Mouse (Mus musculus): ENCODE measurements around the gene Tgfa.

Gene Tgfa

DNA sequence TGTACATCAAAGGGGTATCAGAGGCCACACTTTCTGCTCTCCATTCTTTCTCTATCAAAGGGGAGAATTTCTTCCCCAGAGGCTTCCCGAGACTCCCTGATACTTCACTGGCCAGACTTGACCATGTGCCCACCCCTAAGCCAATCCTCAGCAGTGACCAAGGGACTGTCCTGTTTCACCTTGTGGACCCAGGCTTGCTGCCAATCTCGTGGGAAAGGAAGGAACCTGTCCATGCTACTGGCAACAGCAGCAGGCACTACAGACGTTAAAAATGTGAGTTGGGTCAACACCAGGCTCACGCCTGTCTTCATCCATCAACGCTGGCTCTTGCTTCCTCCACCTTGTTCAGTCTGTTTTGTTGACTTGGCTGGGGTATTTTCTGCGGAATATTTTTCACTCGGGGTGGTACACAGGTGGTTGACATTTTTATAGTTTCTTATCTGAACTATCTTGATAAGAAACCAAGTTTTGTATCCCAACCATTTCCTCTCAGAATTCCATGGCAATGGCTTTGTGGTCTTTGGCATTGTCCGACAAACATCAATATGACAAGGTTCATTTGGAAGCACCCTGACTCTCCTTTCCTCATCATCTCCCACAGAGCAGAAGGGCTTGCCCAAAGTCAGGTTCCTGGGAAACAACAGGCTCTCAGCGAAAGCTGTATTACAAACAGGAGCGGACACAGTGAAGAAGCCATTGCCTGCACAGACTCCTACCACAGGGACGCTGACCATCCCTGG, 6.1 kb upstream of the Tgfa start:
- no peak for DNase-seq (ENCODE audit: low spot score)

DNA sequence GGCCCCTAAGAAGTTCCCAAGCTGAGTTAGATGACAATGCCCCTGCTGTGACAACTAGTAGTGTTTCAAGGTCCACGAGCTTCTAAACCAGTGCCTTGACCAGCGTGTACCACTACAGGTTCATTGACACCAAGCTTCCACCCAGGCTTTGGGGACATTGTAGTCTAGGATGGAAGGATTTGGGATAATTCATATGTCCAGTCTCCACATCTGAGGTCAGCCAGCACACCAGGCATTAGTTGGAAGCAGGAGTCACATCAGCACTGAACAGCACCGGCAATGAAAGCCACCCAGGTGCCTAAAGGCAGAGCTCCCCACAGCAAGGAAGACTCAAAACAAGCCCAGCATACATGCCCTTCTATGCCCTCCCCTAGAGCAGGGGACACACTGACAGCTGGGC, 4.4 kb upstream of the Tgfa start:
- DNase-seq (ENCODE audit: low spot score), result no peak

DNA sequence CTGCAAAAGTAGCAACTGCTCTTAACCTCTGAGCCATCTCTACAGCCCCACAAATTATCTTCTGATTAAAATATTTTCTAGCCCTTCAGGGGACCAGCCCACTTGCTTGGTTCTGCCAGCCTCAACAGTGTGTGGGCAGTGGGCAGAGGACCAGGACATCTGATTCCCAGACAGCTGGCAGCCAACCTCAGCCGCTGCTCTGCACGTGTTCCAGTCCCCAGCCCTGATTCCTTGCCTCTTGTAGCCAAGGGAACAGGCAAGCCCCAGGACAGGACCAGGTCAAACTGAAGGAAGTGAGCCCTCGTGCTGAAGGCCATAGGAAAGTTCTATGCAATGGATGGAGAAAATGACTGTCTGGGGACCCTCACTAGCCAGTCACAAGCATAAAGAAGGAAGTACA, 2.0 kb upstream of the Tgfa start:
- no peak for DNase-seq (ENCODE audit: low spot score)

DNA sequence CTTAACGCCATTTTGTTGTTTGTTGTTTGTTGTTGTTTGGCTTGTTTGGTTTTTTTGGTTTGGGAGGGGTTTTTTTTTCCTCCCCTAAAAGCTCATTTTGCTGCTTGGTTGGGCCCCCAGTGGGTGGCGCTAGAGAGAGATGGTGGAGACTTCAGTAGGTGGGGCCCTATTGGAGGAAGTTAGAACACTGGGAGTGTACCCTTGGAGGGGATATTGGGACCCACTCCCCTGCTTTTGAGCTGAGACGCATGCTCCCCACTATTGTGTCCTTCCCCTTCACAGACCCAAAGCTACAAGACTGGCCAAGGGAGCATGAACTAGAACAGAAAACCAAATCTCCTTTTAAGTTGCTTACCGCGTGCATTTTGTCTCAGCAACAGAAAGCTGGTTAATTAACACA, 1.1 kb upstream of the Tgfa start:
- DNase-seq (ENCODE audit: low spot score), result peak; percentile 65

DNA sequence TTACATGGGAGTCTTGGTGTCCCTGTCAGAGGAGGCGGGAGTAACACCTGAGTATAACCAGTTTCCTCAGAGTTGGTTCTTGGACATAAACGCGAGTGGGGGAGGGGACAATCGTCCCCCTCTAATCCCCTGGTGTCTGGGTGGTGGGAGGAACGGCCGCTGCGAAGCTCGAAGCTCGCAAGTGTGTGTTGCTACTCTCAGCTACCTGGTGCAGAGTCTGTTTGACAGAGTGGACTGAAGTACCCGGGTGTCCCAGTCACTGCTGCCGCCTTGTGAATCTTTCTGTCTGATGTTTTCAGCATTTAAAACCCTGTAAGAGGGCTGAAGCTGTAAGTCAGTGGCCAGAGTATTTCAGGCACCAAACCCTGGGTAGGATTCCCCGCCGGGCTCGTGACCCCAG, 1.0 kb downstream of the Tgfa start:
- DNase-seq (ENCODE audit: low spot score), result no peak

DNA sequence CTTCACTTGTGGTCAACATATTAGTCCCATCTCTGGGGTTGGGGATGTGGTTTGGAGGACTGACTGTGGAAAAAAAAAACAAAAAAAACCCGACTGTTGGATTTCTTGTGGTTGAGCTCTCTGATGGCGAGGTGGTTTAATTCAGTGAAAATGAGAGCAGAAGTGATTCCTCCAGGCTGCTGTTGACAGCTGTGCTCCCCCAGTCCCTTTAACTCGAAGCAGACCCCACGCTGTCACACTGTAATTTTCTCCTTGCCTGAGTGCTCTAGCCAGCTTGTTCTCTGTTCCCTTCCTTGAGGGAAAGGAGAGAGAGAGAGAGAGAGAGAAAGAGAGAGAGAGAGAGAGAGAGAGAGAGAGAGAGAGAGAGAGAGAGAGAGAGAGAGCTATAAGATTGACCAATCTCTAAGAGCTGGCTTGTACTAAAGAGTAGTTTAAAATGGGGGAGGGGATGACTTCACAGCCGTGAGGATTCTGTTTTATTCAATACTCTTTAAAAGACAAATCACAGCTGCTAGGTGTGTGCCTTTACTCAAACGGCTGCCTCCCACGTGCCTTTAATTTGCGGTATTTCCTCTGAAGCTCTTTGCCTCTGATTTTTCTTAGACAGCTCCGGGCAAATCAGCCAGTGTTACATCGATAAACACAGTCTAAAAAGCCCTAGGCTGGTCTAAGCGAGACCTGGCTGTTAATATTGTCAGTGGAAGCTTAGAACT, 2.3 kb downstream of the Tgfa start:
- DNase-seq (ENCODE audit: low spot score), result no peak

DNA sequence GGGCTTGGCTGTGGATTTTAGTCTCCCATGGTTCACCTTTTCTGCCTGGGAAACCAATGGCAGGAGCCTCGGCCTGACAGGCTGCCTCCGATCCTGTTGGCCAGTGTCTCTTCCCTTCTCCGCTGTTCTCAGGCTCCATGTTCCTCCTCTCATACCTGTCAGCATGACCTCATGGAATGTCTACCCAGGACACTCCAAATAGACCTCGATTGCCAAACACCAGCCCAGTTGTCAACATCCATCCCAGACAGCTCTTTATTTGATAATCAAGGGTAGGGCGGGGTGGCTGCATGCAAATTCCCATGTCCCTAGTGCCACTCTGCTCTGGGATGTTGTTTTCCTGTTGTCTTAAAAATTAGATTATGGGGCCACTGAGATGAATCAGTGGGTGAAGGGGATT, 5.9 kb downstream of the Tgfa start:
- no peak for DNase-seq (ENCODE audit: low spot score)

DNA sequence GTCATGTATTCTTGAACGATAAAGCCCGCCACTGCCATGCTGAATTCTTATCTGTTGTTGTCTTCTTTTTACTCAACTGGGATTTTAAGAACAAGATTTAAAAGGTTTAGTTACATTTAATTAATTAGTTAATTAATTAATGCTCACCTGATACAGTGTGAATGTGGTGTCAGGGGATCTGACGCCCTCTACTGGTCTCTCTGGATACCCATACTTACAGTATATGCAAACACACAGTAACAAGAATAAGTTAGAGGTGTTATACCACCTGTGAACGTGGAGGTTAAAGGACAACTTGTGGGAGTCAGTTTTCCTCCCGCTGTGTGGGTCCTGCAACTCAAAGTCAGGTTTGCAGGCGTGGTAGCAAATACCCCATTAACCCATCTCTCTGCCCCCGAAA, 8.1 kb downstream of the Tgfa start:
- no peak for DNase-seq (ENCODE audit: low spot score)

DNA sequence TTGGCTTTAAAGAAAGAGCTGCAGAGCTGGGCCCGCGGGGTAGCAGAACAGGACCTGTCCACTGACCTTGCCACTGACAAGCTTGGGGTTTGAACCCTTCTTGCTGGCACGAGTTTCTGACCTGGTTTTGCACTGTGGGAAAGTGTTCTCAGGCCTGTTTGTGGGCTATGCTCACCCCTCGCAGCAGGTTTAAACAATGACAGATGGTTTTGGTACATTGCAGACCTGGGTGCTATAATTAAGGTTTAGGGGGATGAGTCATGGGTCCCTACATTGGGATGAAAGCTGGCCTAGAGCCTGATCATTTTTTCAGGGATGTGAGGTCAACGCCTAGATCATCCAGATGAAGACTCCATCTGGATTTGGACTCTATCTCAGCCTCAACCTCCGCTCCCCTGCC, 11.0 kb downstream of the Tgfa start:
- no peak for DNase-seq (ENCODE audit: low spot score)

DNA sequence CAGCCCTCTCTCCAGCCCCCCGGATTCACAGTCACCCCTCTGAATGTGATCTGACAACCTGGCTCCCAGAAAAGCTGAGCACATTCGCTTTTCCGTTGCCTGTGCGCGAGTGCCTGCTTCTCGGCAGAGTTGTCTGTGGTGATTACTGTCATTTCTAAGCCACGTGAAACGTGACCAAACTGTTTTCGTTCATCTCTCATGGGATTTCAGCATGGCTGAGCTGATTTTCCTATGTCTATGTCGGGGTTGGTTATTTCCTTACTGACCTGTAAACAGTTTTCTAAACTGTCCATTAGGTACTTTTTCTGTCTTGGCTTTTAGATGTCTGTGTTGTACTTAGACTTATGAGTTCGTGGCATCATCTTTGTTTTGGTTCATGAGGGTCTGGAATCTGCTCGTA, 12.0 kb downstream of the Tgfa start:
- DNase-seq (ENCODE audit: low spot score), result no peak

DNA sequence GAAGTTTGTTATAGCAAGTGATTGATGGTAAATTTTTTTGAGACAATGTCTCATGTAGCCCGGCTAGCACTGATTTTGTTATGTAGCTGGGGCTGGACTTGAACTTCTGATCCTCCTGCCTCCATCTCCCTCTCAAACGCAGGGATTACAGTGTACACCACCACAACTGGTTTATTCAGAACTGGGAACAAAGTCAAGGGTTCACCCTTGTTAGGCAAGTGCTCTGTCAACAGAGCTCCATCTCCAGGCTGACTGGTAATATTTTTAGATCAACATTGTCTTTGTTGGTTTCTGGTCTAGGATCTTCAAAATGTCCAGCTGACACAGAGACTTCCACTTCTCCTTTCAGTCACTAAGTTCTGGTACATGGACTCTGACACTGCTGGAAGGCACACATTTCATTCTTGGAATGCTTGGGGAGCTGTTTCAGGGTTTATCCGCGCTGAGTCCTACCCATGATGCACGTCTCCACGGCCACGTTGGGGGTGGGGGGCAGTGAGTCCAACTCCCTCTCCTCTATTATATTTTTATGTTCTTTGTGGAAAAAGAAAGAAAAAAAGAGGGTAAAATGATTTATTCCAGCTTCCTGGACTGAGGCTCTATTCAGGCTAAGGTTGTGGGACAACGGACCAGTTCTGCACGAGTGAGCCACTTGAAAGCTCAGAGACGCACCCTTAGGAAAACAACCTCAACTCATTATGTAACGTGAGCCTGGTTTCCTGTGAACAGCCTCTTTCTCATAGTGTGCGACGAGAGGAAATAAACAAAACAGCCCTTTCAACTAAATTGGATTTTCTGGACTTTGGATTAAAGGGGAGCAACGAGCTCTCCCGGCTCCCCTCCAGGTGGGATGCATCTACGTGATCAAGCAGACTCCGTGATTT, 14.4 kb downstream of the Tgfa start:
- DNase-seq (ENCODE audit: low spot score), result no peak

DNA sequence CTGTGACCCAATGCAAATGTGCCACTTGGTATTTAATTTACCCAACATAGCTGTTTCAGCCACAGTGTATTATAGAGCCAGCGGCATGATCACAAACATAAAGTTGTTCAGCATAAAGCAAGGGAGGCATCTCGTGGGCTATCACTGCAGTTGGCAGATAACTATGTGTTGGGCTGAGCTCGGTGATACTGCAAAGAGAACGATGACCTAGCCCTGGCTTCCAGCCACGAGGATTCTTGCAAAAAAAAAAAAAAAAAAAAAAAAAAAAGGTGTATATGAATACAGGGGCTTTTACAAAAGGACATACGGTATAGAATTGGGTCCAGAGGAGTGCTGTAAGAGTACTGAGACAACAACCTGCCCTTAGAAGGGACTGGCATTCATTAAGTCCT, 15.0 kb downstream of the Tgfa start:
- DNase-seq (ENCODE audit: low spot score), result no peak

DNA sequence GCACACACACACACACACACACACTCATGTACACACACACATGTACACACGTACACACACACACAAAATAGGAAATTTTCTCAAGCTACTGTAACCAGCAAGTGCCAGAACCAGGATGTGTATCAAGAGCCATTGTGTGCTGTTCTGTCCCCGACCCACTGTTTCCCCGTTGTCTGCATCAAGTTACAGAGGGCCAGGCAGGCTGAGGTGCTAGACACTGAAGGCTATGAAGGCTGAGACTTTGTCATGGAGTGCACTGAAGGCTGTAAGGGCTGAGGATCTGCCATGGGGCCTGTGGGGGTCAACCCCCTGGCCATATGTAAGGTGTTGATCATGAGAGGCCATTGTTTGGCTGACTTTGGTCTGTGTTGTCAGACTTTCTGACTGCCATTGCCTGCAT, 15.6 kb downstream of the Tgfa start:
- no peak for DNase-seq (ENCODE audit: low spot score)

DNA sequence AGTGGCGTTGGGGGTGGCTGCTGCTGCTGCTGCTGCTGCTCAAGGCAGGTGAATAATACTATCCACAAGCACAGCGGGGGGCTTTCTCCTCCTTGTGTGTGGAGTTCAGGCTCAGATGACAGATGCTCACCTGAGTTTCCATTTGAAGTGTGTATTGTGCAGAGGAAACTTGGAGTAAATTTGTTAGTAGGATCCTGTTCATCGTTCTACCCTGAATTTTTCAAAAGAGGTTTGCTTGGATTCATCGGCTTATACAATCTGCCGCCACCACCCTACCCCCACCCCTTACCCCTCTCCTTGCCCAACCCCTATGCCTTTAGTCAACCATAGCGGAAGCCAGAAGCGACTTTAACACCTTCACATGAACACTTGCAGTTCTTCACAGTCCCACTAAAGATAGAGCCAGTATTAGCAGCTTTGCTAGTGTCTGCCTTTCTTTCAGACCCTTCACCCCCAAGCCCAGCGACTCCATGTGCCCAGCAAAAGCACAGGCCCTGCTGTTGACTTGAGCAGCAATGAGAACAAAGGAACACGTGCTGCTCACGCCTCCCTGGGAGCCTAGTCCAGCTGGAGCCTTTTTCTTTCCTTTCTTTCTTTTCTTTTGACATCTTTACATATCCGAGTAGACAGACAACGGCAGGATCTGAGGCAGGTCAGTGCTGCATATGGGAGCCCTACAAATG, 16.2 kb downstream of the Tgfa start:
- no peak for DNase-seq (ENCODE audit: low spot score)

DNA sequence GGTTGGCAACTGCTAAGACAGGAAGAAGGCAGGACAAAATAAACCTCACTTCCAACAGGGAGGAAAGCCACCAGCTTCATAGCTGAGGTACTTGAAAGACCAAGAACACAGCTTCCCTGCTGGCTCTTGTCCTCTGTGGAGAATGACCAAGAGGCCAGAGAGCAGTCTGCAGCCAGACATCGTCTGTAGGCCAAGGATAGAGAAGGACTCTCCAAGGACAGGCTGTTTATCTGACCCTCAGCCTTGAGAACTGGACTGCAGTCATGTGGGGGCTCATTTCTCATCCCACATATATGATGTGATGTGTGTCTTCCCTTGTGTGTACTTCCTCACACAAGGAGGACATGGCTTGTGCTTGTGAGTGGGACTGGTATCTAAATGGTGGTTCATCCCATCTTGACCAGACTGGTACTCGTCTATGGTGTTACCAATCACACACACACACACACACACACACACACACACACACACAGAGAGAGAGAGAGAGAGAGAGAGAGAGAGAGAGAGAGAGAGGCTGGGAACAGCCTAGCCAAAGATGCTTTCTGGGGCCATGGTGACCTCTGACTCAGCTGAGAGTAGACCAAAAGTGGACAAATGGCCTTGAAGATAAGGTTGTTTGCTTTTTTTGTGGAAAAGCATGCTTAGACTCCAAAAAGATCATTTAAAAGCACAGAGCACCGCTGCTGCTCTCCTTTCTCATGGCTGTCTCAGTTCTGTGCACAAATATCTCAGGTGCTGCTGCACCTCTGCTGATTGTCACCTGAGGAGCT, 18.0 kb downstream of the Tgfa start:
- no peak for DNase-seq (ENCODE audit: low spot score)

DNA sequence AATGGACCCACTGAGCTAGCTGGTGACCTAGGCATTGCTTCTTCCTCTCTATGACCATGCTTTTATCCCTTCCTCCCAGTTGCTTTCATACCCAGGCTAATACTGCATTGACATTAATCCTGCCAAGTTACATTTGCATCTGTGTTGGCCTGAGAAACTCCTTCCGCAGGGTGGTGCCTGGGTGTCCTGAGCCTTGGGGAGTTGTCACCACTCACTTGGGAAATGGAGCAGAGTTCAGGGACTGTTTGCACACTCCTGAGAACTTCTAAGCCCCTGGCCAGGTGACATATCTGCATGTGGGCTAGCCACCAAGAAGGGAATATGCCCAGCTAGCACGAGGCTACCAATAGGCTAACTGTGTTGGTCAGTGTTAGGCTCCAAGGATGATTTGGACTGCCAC, 23.0 kb downstream of the Tgfa start:
- DNase-seq (ENCODE audit: low spot score), result no peak

DNA sequence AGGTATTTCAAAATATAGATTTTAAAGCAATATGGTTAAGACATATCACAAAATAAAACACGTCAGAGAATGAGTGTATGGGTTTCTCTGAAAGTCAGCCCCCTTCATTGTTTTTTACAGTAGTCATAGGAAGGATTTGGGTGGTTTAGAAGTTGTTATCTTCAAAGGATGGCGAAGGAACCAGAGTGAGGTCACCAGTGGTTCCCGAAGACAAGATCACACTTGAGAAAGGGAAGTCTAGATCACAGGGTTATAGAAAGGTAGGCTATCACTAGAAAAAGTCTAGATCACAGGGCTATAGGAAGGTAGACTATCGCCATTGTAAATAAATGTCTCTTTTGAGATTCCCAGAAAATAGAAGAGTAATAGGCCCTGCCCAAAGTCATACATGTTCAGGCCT, 23.7 kb downstream of the Tgfa start:
- no peak for DNase-seq (ENCODE audit: low spot score)

DNA sequence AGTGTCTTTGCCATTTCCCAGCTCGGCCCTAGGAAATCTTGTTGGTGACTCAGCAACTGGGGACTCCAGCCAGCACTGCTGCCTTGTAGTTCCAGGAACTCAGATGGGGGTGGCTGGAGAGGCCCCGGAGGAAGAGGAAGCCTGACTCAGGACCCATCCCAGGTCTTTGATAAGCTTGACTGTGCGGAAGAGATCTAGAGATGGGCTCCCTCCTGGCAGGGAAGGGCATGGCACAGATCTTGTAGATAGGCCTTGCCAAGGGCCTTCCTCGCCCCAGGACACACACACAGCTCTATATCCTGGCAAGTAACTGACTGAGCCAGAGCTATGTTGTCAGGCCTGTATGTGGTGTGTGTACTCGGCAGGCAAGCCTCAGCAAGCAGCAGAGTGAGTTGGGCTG, 24.5 kb downstream of the Tgfa start:
- DNase-seq (ENCODE audit: low spot score), result no peak

DNA sequence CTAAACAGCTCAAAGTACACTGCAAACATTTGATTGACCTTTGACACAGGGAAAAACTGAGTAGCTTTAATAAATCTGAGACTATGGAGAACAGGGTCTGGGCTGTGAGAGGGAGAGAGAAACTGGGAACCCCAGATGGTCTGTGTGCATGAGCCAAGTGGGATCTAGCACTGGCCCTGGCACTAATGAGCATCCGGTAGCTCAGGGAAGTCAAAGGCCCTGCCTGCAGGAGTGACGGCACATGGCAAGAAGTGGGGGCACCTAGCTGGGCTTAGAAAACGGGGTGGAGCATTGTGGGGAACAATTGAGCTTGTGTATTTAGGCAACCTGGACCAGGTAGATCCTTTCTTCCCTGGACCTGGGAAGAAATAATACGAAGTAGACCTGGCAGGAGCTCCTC, 25.1 kb downstream of the Tgfa start:
- no peak for DNase-seq (ENCODE audit: low spot score)

DNA sequence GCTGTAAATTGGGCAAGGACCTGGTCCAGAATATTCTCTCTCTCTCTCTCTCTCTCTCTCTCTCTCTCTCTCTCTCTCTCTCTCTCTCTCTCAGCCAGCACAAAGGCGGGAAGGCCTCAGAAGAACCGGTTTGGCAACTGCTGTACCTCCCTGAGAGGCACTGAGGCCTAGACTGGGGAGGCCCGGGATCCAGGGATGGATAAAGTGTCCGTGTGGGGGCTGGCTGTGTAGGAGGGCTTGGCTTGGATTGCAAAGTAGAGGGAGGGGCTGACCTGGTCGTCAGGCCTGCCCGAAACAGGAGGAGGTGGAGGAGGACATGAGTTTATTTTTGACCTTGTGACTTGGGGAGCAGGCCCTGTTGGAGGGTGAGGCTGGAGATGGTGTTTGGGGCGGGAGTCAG, 27.4 kb downstream of the Tgfa start:
- peak; percentile 47 for DNase-seq (ENCODE audit: low spot score)

DNA sequence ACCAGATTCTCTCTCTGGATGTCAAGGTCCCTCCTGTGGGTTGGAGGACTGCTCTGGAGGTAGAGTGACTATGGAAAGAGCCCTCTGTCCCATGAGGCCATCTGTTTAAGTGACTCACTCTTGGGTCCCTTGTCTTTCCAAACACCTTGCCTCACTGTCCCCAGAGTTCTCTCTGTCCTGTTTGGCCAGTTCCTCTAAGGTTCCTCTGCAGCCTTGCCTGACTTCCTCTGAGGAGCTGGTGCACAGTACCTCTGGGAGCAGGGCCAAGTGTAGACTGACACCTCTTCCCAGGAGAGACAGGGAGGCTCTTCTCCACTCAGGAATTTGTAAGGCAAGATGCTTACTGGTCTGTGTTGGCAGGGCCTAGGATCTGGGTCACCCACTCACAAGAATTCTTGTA, 30.6 kb downstream of the Tgfa start:
- no peak for DNase-seq (ENCODE audit: low spot score)

DNA sequence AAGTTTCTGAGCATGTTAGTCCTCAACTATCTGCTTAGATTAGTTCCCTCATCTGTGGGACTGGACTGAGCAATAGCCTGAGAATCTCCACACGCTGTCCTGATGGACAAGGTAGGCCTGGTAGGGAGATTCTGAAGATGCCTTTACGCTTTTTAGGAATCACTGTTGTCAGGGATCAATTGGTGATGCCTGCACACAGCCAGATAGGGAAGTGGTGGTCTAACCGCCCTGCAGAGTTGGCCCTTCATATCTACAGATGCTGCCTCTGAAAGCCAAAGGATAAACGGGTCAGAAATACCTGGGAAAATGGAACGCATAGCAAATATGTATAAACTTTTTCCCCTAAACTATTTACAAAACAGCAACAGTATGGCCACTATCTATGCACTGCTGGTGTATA, 37.3 kb downstream of the Tgfa start:
- no peak for DNase-seq (ENCODE audit: low spot score)
